Mouse (Mus musculus) limb, embryonic 10.5 days (tissue): ENCODE results near the gene Daam1. TPM values are rescaled to one million over a fixed set of nuclear protein-coding genes. Genes with fewer than 3 reads are reported as not detected.

ENCODE experiments used
- DNase-seq: peaks from one replicate; pipeline ENCODE4 v3.0.0-alpha.2; 2017; ENCODE audit warnings: low spot score
- H3K27ac ChIP-seq: fragments of 300-500 bp; sonication (generic); 2 replicates; pipeline ENCODE4 v1.5.1; 2016; ENCODE audit warnings: mild to moderate bottlenecking
- H3K27me3 ChIP-seq: fragments of 300-500 bp; sonication (generic); 2 replicates; pipeline ENCODE4 v1.6.1; 2016; ENCODE audit warnings: low read depth, mild to moderate bottlenecking; ENCODE audit not compliant: poor library complexity, severe bottlenecking
- H3K36me3 ChIP-seq: fragments of 300-500 bp; sonication (generic); 2 replicates; pipeline ENCODE4 v1.6.1; 2016; ENCODE audit warnings: mild to moderate bottlenecking, moderate library complexity
- H3K4me1 ChIP-seq: fragments of 300-500 bp; sonication (generic); 2 replicates; pipeline ENCODE4 v1.6.1; 2016
- H3K4me3 ChIP-seq: fragments of 300-500 bp; sonication (generic); 2 replicates; pipeline ENCODE4 v1.5.1; 2016; ENCODE audit warnings: mild to moderate bottlenecking, moderate library complexity
- H3K9me3 ChIP-seq: fragments of 300-500 bp; sonication (generic); replicated peaks from 2 replicates; pipeline ENCODE4 v1.6.1; 2016; ENCODE audit warnings: mild to moderate bottlenecking
- WGBS: fragments of 180-500 bp; shearing (Covaris S2); methylation state at CpG from one replicate; pipeline ENCODE4 v1.1.7; 2016; 5-methylcytosine and 5-hydroxymethylcytosine counted together
- polyA plus RNA-seq: library from polyadenylated mRNA; unstranded; fragments of >200 nt; fragmentation: Nextera tagmentation; extraction: Ambion mirVana; gene quantifications from 2 replicates; pipeline ENCODE4 v1.2.1, GENCODE M21; 2016

Gene Daam1
- polyA plus RNA-seq, 1 experiment from 2014 or later: 5.2 TPM

GRCm38 (mm10) chr12:71812567-71812966 lies 18.3 kb upstream of the Daam1 start:
- WGBS: 93% methylated on average over 14 of the region's 14 CpGs
- H3K27me3 ChIP-seq: no peaks in the 10 kb centered on the region
- H3K27ac ChIP-seq: no peak overlapping the region
- H3K4me1 ChIP-seq: no peaks in the 10 kb centered on the region
- no peak for DNase-seq
- H3K4me3 ChIP-seq: no peak overlapping the region
- no peaks in the 10 kb centered on the region for H3K9me3 ChIP-seq
- no peaks in the 10 kb centered on the region for H3K36me3 ChIP-seq

GRCm38 (mm10) chr12:71813251-71813650 lies 17.6 kb upstream of the Daam1 start:
- Histone ChIP-seq H3K4me1 (no peaks in the 10 kb centered on the region), H3K4me3 (no peak overlapping the region), H3K9me3 (no peaks in the 10 kb centered on the region), H3K27me3 (no peaks in the 10 kb centered on the region), H3K27ac (no peak overlapping the region), H3K36me3 (no peaks in the 10 kb centered on the region)
- 83% methylated on average over 9 of the region's 9 CpGs for WGBS
- no peak for DNase-seq

- no peaks in the 10 kb centered on the region for H3K4me1 ChIP-seq
- 0 out of 2 replicates have a peak overlapping the region, but pooled peaks have one; percentile 0 for H3K27ac ChIP-seq
- H3K36me3 ChIP-seq: no peaks in the 10 kb centered on the region
- WGBS: 31% methylated on average over 7 of the region's 7 CpGs
- H3K4me3 ChIP-seq: no peak overlapping the region
- H3K9me3 ChIP-seq: no peaks in the 10 kb centered on the region
- DNase-seq: no peak
- H3K27me3 ChIP-seq: no peaks in the 10 kb centered on the region
These were observed 17.1 kb upstream of the Daam1 start for GRCm38 (mm10) chr12:71813761-71814160.

GRCm38 (mm10) chr12:71820094-71820493 lies 10.8 kb upstream of the Daam1 start:
- 85% methylated on average over 5 of the region's 5 CpGs for WGBS

GRCm38 (mm10) chr12:71821272-71821671 lies 9.6 kb upstream of the Daam1 start:
- DNase-seq: no peak
- WGBS: 94% methylated on average over 5 of the region's 5 CpGs
- Histone ChIP-seq H3K27ac (no peak overlapping the region), H3K36me3 (no peaks in the 10 kb centered on the region), H3K4me1 (no peaks in the 10 kb centered on the region), H3K4me3 (no peak overlapping the region), H3K27me3 (no peaks in the 10 kb centered on the region), H3K9me3 (no peaks in the 10 kb centered on the region)

More at GRCm38 (mm10) chr12:71820094-71820493, 10.8 kb upstream of the Daam1 start:
- no peak for DNase-seq
- H3K27ac ChIP-seq: no peak overlapping the region
- H3K9me3 ChIP-seq: no peaks in the 10 kb centered on the region
- H3K27me3 ChIP-seq: no peaks in the 10 kb centered on the region
- no peaks in the 10 kb centered on the region for H3K4me1 ChIP-seq
- no peaks in the 10 kb centered on the region for H3K36me3 ChIP-seq
- H3K4me3 ChIP-seq: no peak overlapping the region

- Histone ChIP-seq H3K27ac (no peak overlapping the region), H3K27me3 (no peaks in the 10 kb centered on the region), H3K4me1 (no peaks in the 10 kb centered on the region), H3K9me3 (no peaks in the 10 kb centered on the region), H3K36me3 (no peaks in the 10 kb centered on the region), H3K4me3 (no peak overlapping the region)
- DNase-seq: no peak
- 92% methylated on average over 8 of the region's 8 CpGs for WGBS
These were observed 9.1 kb upstream of the Daam1 start for GRCm38 (mm10) chr12:71821743-71822142.

GRCm38 (mm10) chr12:71824927-71825326 lies 6.0 kb upstream of the Daam1 start:
- Histone ChIP-seq H3K4me1 (peaks cover under 1% of the 10 kb centered on the region), H3K27me3 (no peaks in the 10 kb centered on the region), H3K4me3 (no peak overlapping the region), H3K36me3 (no peaks in the 10 kb centered on the region), H3K9me3 (no peaks in the 10 kb centered on the region), H3K27ac (no peak overlapping the region)
- 75% methylated on average over 6 of the region's 6 CpGs for WGBS
- DNase-seq: no peak

GRCm38 (mm10) chr12:71830139-71830538 lies 739 bp upstream of the Daam1 start:
- no peak for DNase-seq
- H3K4me3 ChIP-seq: peak overlapping the region; percentile 91
- no peaks in the 10 kb centered on the region for H3K36me3 ChIP-seq
- H3K4me1 ChIP-seq: peaks cover 26% of the 10 kb centered on the region
- H3K27ac ChIP-seq: peak overlapping the region; percentile 86
- H3K9me3 ChIP-seq: no peaks in the 10 kb centered on the region
- WGBS: 21% methylated on average over 10 of the region's 10 CpGs
- H3K27me3 ChIP-seq: no peaks in the 10 kb centered on the region

GRCm38 (mm10) chr12:71831258-71832087 lies 595 bp downstream of the Daam1 start:
- H3K4me3 ChIP-seq: peak overlapping the region; percentile 91
- WGBS: 0% methylated on average over 59 of the region's 59 CpGs
- H3K36me3 ChIP-seq: no peaks in the 10 kb centered on the region
- H3K27ac ChIP-seq: peak overlapping the region; percentile 86
- no peaks in the 10 kb centered on the region for H3K9me3 ChIP-seq
- DNase-seq: peak; percentile 69
- peaks cover 26% of the 10 kb centered on the region for H3K4me1 ChIP-seq
- no peaks in the 10 kb centered on the region for H3K27me3 ChIP-seq

- peak; percentile 83 for DNase-seq
- under 1% methylated on average over 12 of the region's 12 CpGs for WGBS
These were observed 1.3 kb downstream of the Daam1 start for GRCm38 (mm10) chr12:71832225-71832624.

GRCm38 (mm10) chr12:71834041-71834440 lies 3.2 kb downstream of the Daam1 start:
- H3K9me3 ChIP-seq: no peaks in the 10 kb centered on the region
- no peak for DNase-seq
- no peaks in the 10 kb centered on the region for H3K36me3 ChIP-seq
- 79% methylated on average over 7 of the region's 7 CpGs for WGBS
- H3K4me1 ChIP-seq: peaks cover 26% of the 10 kb centered on the region
- no peaks in the 10 kb centered on the region for H3K27me3 ChIP-seq
- H3K4me3 ChIP-seq: no peak overlapping the region
- H3K27ac ChIP-seq: no peak overlapping the region

More at GRCm38 (mm10) chr12:71832225-71832624, 1.3 kb downstream of the Daam1 start:
- H3K27ac ChIP-seq: no peak overlapping the region
- no peaks in the 10 kb centered on the region for H3K27me3 ChIP-seq
- no peaks in the 10 kb centered on the region for H3K9me3 ChIP-seq
- peaks cover 26% of the 10 kb centered on the region for H3K4me1 ChIP-seq
- H3K4me3 ChIP-seq: peak overlapping the region; percentile 91
- H3K36me3 ChIP-seq: no peaks in the 10 kb centered on the region

GRCm38 (mm10) chr12:71835966-71836668 lies 5.2 kb downstream of the Daam1 start:
- no peak overlapping the region for H3K27ac ChIP-seq
- DNase-seq: no peak
- H3K9me3 ChIP-seq: no peaks in the 10 kb centered on the region
- H3K4me1 ChIP-seq: peaks cover 29% of the 10 kb centered on the region
- WGBS: 85% methylated on average over 5 of the region's 5 CpGs
- H3K4me3 ChIP-seq: no peak overlapping the region
- no peaks in the 10 kb centered on the region for H3K27me3 ChIP-seq
- H3K36me3 ChIP-seq: no peaks in the 10 kb centered on the region

- Histone ChIP-seq H3K27ac (no peak overlapping the region), H3K9me3 (no peaks in the 10 kb centered on the region), H3K27me3 (no peaks in the 10 kb centered on the region), H3K4me3 (no peak overlapping the region), H3K4me1 (peaks cover 25% of the 10 kb centered on the region), H3K36me3 (no peaks in the 10 kb centered on the region)
- WGBS: 95% methylated on average over 6 of the region's 6 CpGs
- no peak for DNase-seq
These were observed 5.9 kb downstream of the Daam1 start for GRCm38 (mm10) chr12:71836776-71837175.
